Mouse (Mus musculus) Patski (cell line): ENCODE measurements at regions not wholly inside any gene's neighbourhood (a gene's known extent, or its start where the extent isn't known, plus 50 kb on each side); places are given as distances from the start of the nearest gene placed in this dataset.

Experiments
- ATAC-seq: fragments of 100-300 bp; one replicate; pipeline ENCODE4 v1.8.0; 2021
- CTCF ChIA-PET: fragments of 350-600 bp; sonication (Branson Sonifier 250); formaldehyde crosslinking; loops from one replicate; lab custom pipeline; 2022; ENCODE audit warnings: inconsistent platforms; lab: Charles Lee
- POLR2A ChIA-PET: fragments of 350-600 bp; sonication (Branson Sonifier 250); formaldehyde crosslinking; loops from one replicate; lab custom pipeline; 2022; ENCODE audit warnings: antibody characterized with exemption, inconsistent platforms; lab: Charles Lee
- DNase-seq: peaks from one replicate; pipeline ENCODE4 v3.0.0-alpha.2; 2011; ENCODE audit warnings: low read depth, low spot score
- H3K27me3 ChIP-seq: fragments of 371-371 bp; one replicate; pipeline ENCODE4 v1.5.1; 2021
- CTCF ChIP-seq: fragments of 100-300 bp; IDR thresholded peaks from one replicate; pipeline ENCODE4 v1.5.1; 2021
- in situ Hi-C: fragments of 300-500 bp; cut with MboI; formaldehyde crosslinking; loops from 3 replicates; pipeline ENCODE4 v1.11.1; 2018; ENCODE audit warnings: low pct_unique_long_range_greater_than_20kb, mixed read lengths

GRCm38 (mm10) chr8:103138136-103138535 lies 352.7 kb upstream of the Cdh11 start:
- ChIA-PET POLR2A (no interaction called here), CTCF (interaction anchor here (1.5 to 2.8 kb wide), 3 partner anchors 9 to 14 kb away, joined by 5 to 9 read pairs (median 5); no protein-coding TSS in a partner anchor)
- H3K27me3 ChIP-seq: no peaks in the 10 kb centered on the region
- ATAC-seq (no peak), DNase-seq (no peak)
- in situ Hi-C loops: no loop called here
- no peak for TF ChIP-seq CTCF

GRCm38 (mm10) chr8:103144835-103145234 lies 359.4 kb upstream of the Cdh11 start:
- H3K27me3 ChIP-seq: no peaks in the 10 kb centered on the region
- CTCF ChIA-PET: interaction anchor here (2.1 kb wide), 1 partner anchor 29 kb away, joined by 4 read pairs; no protein-coding TSS in a partner anchor
- DNase-seq (no peak), ATAC-seq (no peak)
- in situ Hi-C loops: no loop called here
- TF ChIP-seq CTCF: no peak
- POLR2A ChIA-PET: interaction anchor here (0.6 kb wide), 1 partner anchor 550 kb away, joined by 3 read pairs; no protein-coding TSS in a partner anchor

- ChIA-PET POLR2A (no interaction called here), CTCF (interaction anchor here (1.8 kb wide), 1 partner anchor 10 kb away, joined by 5 read pairs; no protein-coding TSS in a partner anchor)
- ATAC-seq (no peak), DNase-seq (no peak)
- H3K27me3 ChIP-seq: no peaks in the 10 kb centered on the region
- in situ Hi-C loops: no loop called here
- no peak for TF ChIP-seq CTCF
These were observed 362.6 kb upstream of the Cdh11 start for GRCm38 (mm10) chr8:103148013-103148412.

- H3K27me3 ChIP-seq: no peaks in the 10 kb centered on the region
- DNase-seq: no peak
- ChIA-PET CTCF (interaction anchor here (1.8 kb wide), 1 partner anchor 12 kb away, joined by 5 read pairs; no protein-coding TSS in a partner anchor), POLR2A (no interaction called here)
- no peak for ATAC-seq
- no peak for TF ChIP-seq CTCF
- in situ Hi-C loops: no loop called here
These were observed 363.0 kb upstream of the Cdh11 start for GRCm38 (mm10) chr8:103148447-103148846.

- ATAC-seq (no peak), DNase-seq (no peak)
- in situ Hi-C loops: no loop called here
- CTCF ChIA-PET: no interaction called here
- POLR2A ChIA-PET: no interaction called here
- H3K27me3 ChIP-seq: no peaks in the 10 kb centered on the region
- no peak for TF ChIP-seq CTCF
These were observed 381.3 kb upstream of the Cdh11 start for GRCm38 (mm10) chr8:103166623-103167316.

GRCm38 (mm10) chr8:103173313-103173712 lies 387.9 kb upstream of the Cdh11 start:
- H3K27me3 ChIP-seq: no peaks in the 10 kb centered on the region
- no peak for TF ChIP-seq CTCF
- CTCF ChIA-PET: no interaction called here
- DNase-seq (no peak), ATAC-seq (no peak)
- POLR2A ChIA-PET: no interaction called here
- in situ Hi-C loops: no loop called here

GRCm38 (mm10) chr8:103173803-103174429 lies 388.5 kb upstream of the Cdh11 start:
- in situ Hi-C loops: no loop called here
- TF ChIP-seq CTCF: no peak
- ChIA-PET POLR2A (no interaction called here), CTCF (no interaction called here)
- ATAC-seq (no peak), DNase-seq (no peak)
- H3K27me3 ChIP-seq: no peaks in the 10 kb centered on the region

GRCm38 (mm10) chr8:103180661-103181060 lies 395.2 kb upstream of the Cdh11 start:
- peak; percentile 21 for TF ChIP-seq CTCF
- no peaks in the 10 kb centered on the region for H3K27me3 ChIP-seq
- ChIA-PET CTCF (no interaction called here), POLR2A (no interaction called here)
- ATAC-seq (no peak), DNase-seq (no peak)
- in situ Hi-C loops: no loop called here

GRCm38 (mm10) chr8:103188720-103189498 lies 403.5 kb upstream of the Cdh11 start:
- no peak for ATAC-seq
- no peaks in the 10 kb centered on the region for H3K27me3 ChIP-seq
- in situ Hi-C loops: no loop called here
- ChIA-PET CTCF (no interaction called here), POLR2A (no interaction called here)
- DNase-seq: no peak
- no peak for TF ChIP-seq CTCF

GRCm38 (mm10) chr8:103198251-103198650 lies 412.8 kb upstream of the Cdh11 start:
- no peak for DNase-seq
- no peak for TF ChIP-seq CTCF
- POLR2A ChIA-PET: no interaction called here
- ATAC-seq: no peak
- no peaks in the 10 kb centered on the region for H3K27me3 ChIP-seq
- in situ Hi-C loops: no loop called here
- CTCF ChIA-PET: interaction anchor here (1.5 kb wide), 1 partner anchor 126 kb away, joined by 3 read pairs; no protein-coding TSS in a partner anchor
